Mouse (Mus musculus) urinary bladder, postnatal 36 days (tissue): ENCODE data around the gene Hoxd12.

Experiments used
- DNase-seq, 2 experiments: peaks; one replicate each; pipeline ENCODE4 v3.0.0; 2022; ENCODE audit warnings: low spot score in 2 of 2, mixed read lengths in 1 of 2

Gene Hoxd12

GRCm38 (mm10) chr2:74695813-74696430 is 21.1 kb downstream of the Hoxd12 start:
- DNase-seq: no peak

GRCm38 (mm10) chr2:74696442-74697335 is 21.9 kb downstream of the Hoxd12 start:
- DNase-seq: no peak

GRCm38 (mm10) chr2:74697567-74698121 is 22.8 kb downstream of the Hoxd12 start, which contains the start of gene Hoxd9:
Gene Hoxd9, plus strand, starts transcription at chr2:74697727.
- peak; percentile 75 to 79 for DNase-seq

GRCm38 (mm10) chr2:74698201-74699052 is 23.6 kb downstream of the Hoxd12 start:
- peak in 1 of 2 experiments; percentile 46 for DNase-seq

GRCm38 (mm10) chr2:74699053-74699430 is 24.2 kb downstream of the Hoxd12 start:
- DNase-seq: no peak

GRCm38 (mm10) chr2:74699664-74700545 is 25.1 kb downstream of the Hoxd12 start:
- no peak for DNase-seq

- no peak for DNase-seq
These were observed 25.8 kb downstream of the Hoxd12 start for GRCm38 (mm10) chr2:74700546-74701112.

GRCm38 (mm10) chr2:74701949-74702819 is 27.4 kb downstream of the Hoxd12 start:
- peak; percentile 74 to 83 for DNase-seq

- no peak for DNase-seq
These were observed 28.0 kb downstream of the Hoxd12 start for GRCm38 (mm10) chr2:74702820-74703219.

GRCm38 (mm10) chr2:74703317-74703716 is 28.5 kb downstream of the Hoxd12 start:
- no peak for DNase-seq

GRCm38 (mm10) chr2:74703720-74704392 is 29.0 kb downstream of the Hoxd12 start:
- DNase-seq: no peak

- DNase-seq: peak; percentile 77 to 78
These were observed 29.7 kb downstream of the Hoxd12 start, which contains the start of gene Hoxd8 for GRCm38 (mm10) chr2:74704393-74704998. Gene Hoxd8, plus strand, starts transcription at chr2:74704615.

- no peak for DNase-seq
These were observed 30.2 kb downstream of the Hoxd12 start for GRCm38 (mm10) chr2:74704999-74705466.

- peak; percentile 67 to 68 for DNase-seq
These were observed 30.8 kb downstream of the Hoxd12 start for GRCm38 (mm10) chr2:74705467-74706089.

- no peak for DNase-seq
These were observed 31.7 kb downstream of the Hoxd12 start for GRCm38 (mm10) chr2:74706393-74706960.

GRCm38 (mm10) chr2:74707599-74707998 is 32.8 kb downstream of the Hoxd12 start:
- DNase-seq: no peak

GRCm38 (mm10) chr2:74708676-74709075 is 33.9 kb downstream of the Hoxd12 start:
- no peak for DNase-seq
